Mouse (Mus musculus) spleen, adult 2 months (tissue): Measurements from ENCODE around the gene Sos1. TPM values are rescaled to one million over a fixed set of nuclear protein-coding genes. Genes with fewer than 3 reads are reported as not detected.

Experiments
- DNase-seq, 2 experiments: peaks; one replicate each; pipeline versions ENCODE4 v3.0.0 to v3.0.0-alpha.2; 2012 to 2021; ENCODE audit warnings: low spot score in 2 of 2, low read depth in 1 of 2
- H3K27ac ChIP-seq: fragments of 200-500 bp; 2 replicates; pipeline ENCODE4 v1.5.1; 2012; ENCODE audit warnings: low read length, inconsistent platforms; ENCODE audit not compliant: insufficient read depth
- H3K27me3 ChIP-seq: fragments of 200-500 bp; 2 replicates; pipeline ENCODE4 v1.6.1; 2012; ENCODE audit warnings: mild to moderate bottlenecking, moderate library complexity, low read length, inconsistent platforms; ENCODE audit not compliant: control insufficient read depth, insufficient read depth
- H3K36me3 ChIP-seq: fragments of 200-500 bp; 2 replicates; pipeline ENCODE4 v1.6.1; 2012; ENCODE audit warnings: mild to moderate bottlenecking, low read length, inconsistent platforms; ENCODE audit not compliant: control insufficient read depth, insufficient read depth
- H3K4me1 ChIP-seq: fragments of 200-500 bp; 2 replicates; pipeline ENCODE4 v1.6.1; 2011; ENCODE audit warnings: inconsistent platforms; ENCODE audit not compliant: control insufficient read depth, insufficient read depth, insufficient read length
- H3K4me3 ChIP-seq: fragments of 200-500 bp; 2 replicates; pipeline ENCODE4 v1.5.1; 2011; ENCODE audit warnings: mild to moderate bottlenecking, inconsistent platforms; ENCODE audit not compliant: insufficient read depth, insufficient read length; ENCODE audit errors: extremely low read depth
- CTCF ChIP-seq: fragments of 200-500 bp; IDR thresholded peaks from 2 replicates; pipeline ENCODE4 v1.5.1; 2011; ENCODE audit warnings: mild to moderate bottlenecking, inconsistent platforms; ENCODE audit not compliant: insufficient read depth, insufficient read length, insufficient replicate concordance; ENCODE audit errors: extremely low read depth
- POLR2A ChIP-seq: fragments of 200-500 bp; IDR thresholded peaks from 2 replicates; pipeline ENCODE4 v1.6.1; 2011; ENCODE audit warnings: low read depth, low read length, inconsistent platforms
- WGBS: fragments of 180-500 bp; shearing (Covaris S2); methylation state at CpG from one replicate; pipeline ENCODE4 v1.1.7; 2018; 5-methylcytosine and 5-hydroxymethylcytosine counted together
- polyA plus RNA-seq: library from polyadenylated mRNA; depleted of rRNA; stranded (reverse); fragments of >200 nt; gene quantifications from 2 replicates; pipeline ENCODE4 v1.2.3, GENCODE M21; 2012

Gene Sos1
- polyA plus RNA-seq, 1 experiment: 2.5 TPM

DNA sequence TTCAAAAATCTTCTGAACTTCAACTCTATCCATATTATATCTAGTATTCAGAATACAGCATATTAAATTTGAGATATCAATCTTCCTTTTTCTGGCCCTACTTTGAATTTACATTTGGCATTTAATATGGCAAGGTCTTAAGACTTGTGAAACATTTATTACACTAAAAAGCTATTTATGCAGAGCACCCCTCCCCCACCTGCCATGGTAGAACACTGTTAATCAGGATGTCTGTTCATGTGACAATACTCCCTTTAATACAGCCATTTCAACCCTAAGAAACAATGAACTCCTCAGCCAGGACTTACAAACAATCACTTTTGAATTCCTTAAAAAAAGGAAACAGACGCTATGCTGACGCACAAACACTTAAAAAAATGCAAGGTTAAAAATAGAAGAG, 52.3 kb downstream of the Sos1 start:
- Histone ChIP-seq H3K4me1 (no peaks in the 10 kb centered on the region), H3K36me3 (peaks cover 7% of the 10 kb centered on the region), H3K27me3 (no peaks in the 10 kb centered on the region), H3K4me3 (no peak overlapping the region), H3K27ac (no peak overlapping the region)
- TF ChIP-seq POLR2A (no peak), CTCF (no peak)
- DNase-seq: no peak
- 91% methylated on average over 2 of the region's 2 CpGs for whole genome bisulfite sequencing

DNA sequence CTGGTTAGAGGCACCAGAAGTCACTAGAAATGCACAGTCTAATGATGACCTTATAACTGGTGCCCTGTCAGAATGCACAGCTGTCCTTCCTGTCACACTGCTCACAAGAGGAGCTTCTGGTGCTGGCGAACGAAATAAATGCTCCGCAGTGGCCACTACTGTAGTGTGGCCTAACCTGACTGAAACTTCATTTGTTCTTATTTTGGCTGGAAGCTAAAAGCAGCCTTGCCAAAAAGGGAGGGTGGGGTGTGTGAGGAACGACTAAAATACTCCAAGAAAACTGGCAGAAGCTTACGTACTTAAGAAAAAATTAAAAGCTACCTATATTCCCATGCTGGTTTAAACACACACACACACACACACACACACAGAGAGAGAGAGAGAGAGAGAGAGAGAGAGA, 53.4 kb downstream of the Sos1 start:
- Histone ChIP-seq H3K4me1 (no peaks in the 10 kb centered on the region), H3K27ac (no peak overlapping the region), H3K4me3 (no peak overlapping the region), H3K36me3 (peaks cover 10% of the 10 kb centered on the region), H3K27me3 (no peaks in the 10 kb centered on the region)
- WGBS: 87% methylated on average over 5 of the region's 5 CpGs
- DNase-seq: no peak
- TF ChIP-seq CTCF (no peak), POLR2A (no peak)

DNA sequence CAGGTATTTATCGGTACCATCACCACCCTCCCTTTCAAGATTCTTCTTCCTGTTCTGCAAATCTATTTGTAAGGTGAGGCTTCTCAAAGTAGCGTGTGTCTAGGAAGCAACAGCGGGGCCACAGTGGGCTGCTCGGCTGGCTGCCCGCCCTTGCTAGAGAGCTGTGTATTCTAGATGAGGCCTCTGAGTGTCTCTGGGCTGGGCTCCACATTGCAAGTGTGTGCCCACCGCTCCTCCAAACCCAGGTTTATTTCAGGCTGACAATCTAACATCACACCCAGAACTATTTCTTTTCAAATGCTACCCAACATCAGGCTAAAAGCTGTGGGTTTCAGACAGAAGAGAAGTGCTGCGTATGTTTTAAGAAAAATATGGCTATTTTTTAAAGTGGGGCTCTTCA, 54.1 kb downstream of the Sos1 start:
- no peak for DNase-seq
- H3K4me3 ChIP-seq: no peak overlapping the region
- H3K27ac ChIP-seq: no peak overlapping the region
- H3K27me3 ChIP-seq: no peaks in the 10 kb centered on the region
- H3K36me3 ChIP-seq: peaks cover 10% of the 10 kb centered on the region
- 91% methylated on average over 7 of the region's 7 CpGs for WGBS
- no peaks in the 10 kb centered on the region for H3K4me1 ChIP-seq
- no peak for TF ChIP-seq CTCF
- TF ChIP-seq POLR2A: no peak

DNA sequence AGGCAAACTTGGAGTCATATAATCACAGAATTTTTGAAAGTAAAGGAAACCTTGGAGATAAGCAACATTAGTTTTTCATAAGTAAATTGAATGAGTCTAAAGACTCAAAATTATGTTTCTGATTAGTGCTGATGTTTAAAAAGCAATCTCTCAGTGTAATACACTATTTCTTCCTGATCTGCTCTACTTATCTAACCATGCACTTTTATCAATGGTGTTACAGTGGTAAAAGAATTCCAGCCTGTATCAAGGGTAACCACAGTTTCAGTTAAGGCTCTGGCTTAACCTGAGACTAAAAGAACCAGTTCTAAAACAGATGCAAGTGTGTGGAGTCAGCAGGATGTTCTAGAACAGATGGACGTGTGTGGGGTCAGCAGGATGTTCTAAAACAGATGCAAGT, 59.3 kb downstream of the Sos1 start:
- peaks cover 22% of the 10 kb centered on the region for H3K36me3 ChIP-seq

GRCm38 (mm10) chr17:80418572-80419210, 61.6 kb downstream of the Sos1 start:
- DNase-seq: no peak
- 61% methylated on average over 10 of the region's 10 CpGs for whole genome bisulfite sequencing
- TF ChIP-seq CTCF (no peak), POLR2A (no peak)
- H3K36me3 ChIP-seq: peaks cover 27% of the 10 kb centered on the region
- H3K27ac ChIP-seq: no peak overlapping the region
- no peaks in the 10 kb centered on the region for H3K27me3 ChIP-seq
- H3K4me1 ChIP-seq: no peaks in the 10 kb centered on the region
- no peak overlapping the region for H3K4me3 ChIP-seq

More for the DNA sequence above, 59.3 kb downstream of the Sos1 start:
- H3K27ac ChIP-seq: no peak overlapping the region
- no peaks in the 10 kb centered on the region for H3K4me1 ChIP-seq
- 96% methylated on average over 1 of the region's 1 CpGs for WGBS
- no peak for DNase-seq
- no peak overlapping the region for H3K4me3 ChIP-seq
- H3K27me3 ChIP-seq: no peaks in the 10 kb centered on the region
- TF ChIP-seq POLR2A (no peak), CTCF (no peak)

DNA sequence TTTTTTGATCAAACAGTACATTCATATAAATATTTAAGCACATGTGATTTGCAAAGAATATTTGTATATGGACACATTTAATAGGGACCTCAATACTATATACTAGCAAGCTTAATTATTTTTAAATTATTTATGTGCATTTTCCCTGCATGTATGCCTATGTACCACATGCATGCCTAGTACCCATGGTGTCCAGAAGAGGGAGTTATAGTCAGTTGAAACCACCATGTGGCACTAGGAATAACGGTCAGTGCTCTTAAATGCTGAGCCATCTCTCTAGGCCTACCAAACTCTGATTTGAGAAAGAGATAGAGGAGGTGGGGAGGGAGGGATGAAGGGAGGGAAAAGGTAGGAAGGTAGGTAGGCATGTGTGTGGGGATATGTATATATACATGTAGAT, 69.1 kb downstream of the Sos1 start:
- Histone ChIP-seq H3K27ac (no peak overlapping the region), H3K4me3 (no peak overlapping the region), H3K27me3 (no peaks in the 10 kb centered on the region), H3K4me1 (no peaks in the 10 kb centered on the region), H3K36me3 (peaks cover 34% of the 10 kb centered on the region)
- DNase-seq: no peak
- 74% methylated on average over 1 of the region's 1 CpGs for WGBS
- TF ChIP-seq POLR2A (no peak), CTCF (no peak)

GRCm38 (mm10) chr17:80398243-80398642, 82.0 kb downstream of the Sos1 start:
- H3K36me3 ChIP-seq: peaks cover 12% of the 10 kb centered on the region
- H3K4me1 ChIP-seq: no peaks in the 10 kb centered on the region
- TF ChIP-seq CTCF (no peak), POLR2A (no peak)
- H3K4me3 ChIP-seq: no peak overlapping the region
- no peak overlapping the region for H3K27ac ChIP-seq
- H3K27me3 ChIP-seq: no peaks in the 10 kb centered on the region
- WGBS: 96% methylated on average over 7 of the region's 7 CpGs
- no peak for DNase-seq
